Mouse (Mus musculus) embryonic facial prominence, embryonic 11.5 days (tissue): Measurements from ENCODE around the gene Ddx49. TPM values are rescaled to one million over a fixed set of nuclear protein-coding genes. Genes with fewer than 3 reads are reported as not detected.

ENCODE experiments used
- ATAC-seq: fragments of 200-750 bp; cut with Nextera tagmentation; replicated peaks from 2 replicates; pipeline ENCODE4 v1.8.0; 2017; ENCODE audit warnings: low read depth; ENCODE audit not compliant: insufficient number of reproducible peaks, low FRiP score, low TSS enrichment
- DNase-seq: peaks from one replicate; pipeline ENCODE4 v3.0.0-alpha.2; 2015; ENCODE audit warnings: low spot score
- H3K27ac ChIP-seq: fragments of 300-500 bp; sonication (generic); replicated peaks from 2 replicates; pipeline ENCODE4 v1.5.1; 2014; ENCODE audit warnings: mild to moderate bottlenecking, low read depth, low read length, control low read depth
- H3K27me3 ChIP-seq: fragments of 300-500 bp; sonication (generic); 2 replicates; pipeline ENCODE4 v1.6.1; 2014; ENCODE audit warnings: mild to moderate bottlenecking, low read length, moderate library complexity, mixed read lengths; ENCODE audit not compliant: control insufficient read depth, insufficient read depth
- H3K36me3 ChIP-seq: fragments of 300-500 bp; sonication (generic); replicated peaks from 2 replicates; pipeline ENCODE4 v1.6.1; 2014; ENCODE audit warnings: low read depth, mild to moderate bottlenecking, low read length, moderate library complexity, mixed read lengths; ENCODE audit not compliant: control insufficient read depth, insufficient read depth
- H3K4me1 ChIP-seq: fragments of 300-500 bp; sonication (generic); 2 replicates; pipeline ENCODE4 v1.6.1; 2014; ENCODE audit warnings: low read length, mixed read lengths; ENCODE audit not compliant: control insufficient read depth, insufficient read depth
- H3K4me2 ChIP-seq: fragments of 300-500 bp; sonication (generic); 2 replicates; pipeline ENCODE4 v1.6.1; 2014; ENCODE audit warnings: low read depth, mild to moderate bottlenecking, control low read depth, low read length, moderate library complexity
- H3K4me3 ChIP-seq: fragments of 300-500 bp; sonication (generic); 2 replicates; pipeline ENCODE4 v1.5.1; 2014; ENCODE audit warnings: low read depth, low read length, control low read depth
- H3K9ac ChIP-seq: fragments of 300-500 bp; sonication (generic); replicated peaks from 2 replicates; pipeline ENCODE4 v1.6.1; 2014; ENCODE audit warnings: mild to moderate bottlenecking, control low read depth, low read length
- H3K9me3 ChIP-seq: fragments of 300-500 bp; sonication (generic); replicated peaks from 2 replicates; pipeline ENCODE4 v1.6.1; 2016; ENCODE audit warnings: mild to moderate bottlenecking, low read length, inconsistent platforms, mixed read lengths; ENCODE audit not compliant: control insufficient read depth
- WGBS: fragments of 180-500 bp; shearing (Covaris S2); extraction: QIAGEN DNeasy Blood & Tissue Kit; methylation state at CpG from one replicate; pipeline ENCODE4 v1.1.7; 2014; 5-methylcytosine and 5-hydroxymethylcytosine counted together
- polyA plus RNA-seq: library from polyadenylated mRNA; unstranded; fragments of >200 nt; fragmentation: Nextera tagmentation; extraction: Ambion mirVana; gene quantifications from 2 replicates; pipeline ENCODE4 v1.2.1, GENCODE M21; 2014

Ddx49 gene
- polyA plus RNA-seq, 1 experiment from 2014 or later, result 51.4 TPM

- Histone ChIP-seq H3K36me3 (peaks cover 10% of the 10 kb centered on the region), H3K9ac (no peak overlapping the region), H3K4me3 (no peak overlapping the region), H3K9me3 (no peaks in the 10 kb centered on the region), H3K4me2 (no peak overlapping the region), H3K27me3 (no peaks in the 10 kb centered on the region), H3K27ac (no peak overlapping the region), H3K4me1 (no peaks in the 10 kb centered on the region)
- ATAC-seq (no peak), DNase-seq (no peak)
- 94% methylated on average over 6 of the region's 6 CpGs for WGBS
These were observed 55.7 kb downstream of the Ddx49 start for GRCm38 (mm10) chr8:70246622-70247021.

Other genes starting within 250 kb of the Ddx49 start
- gene Tm6sf2, start 229.6 kb downstream of the Ddx49 start, polyA plus RNA-seq, result 0.34 and 0.72 TPM in 2 replicates
- 0.07 TPM in 1 of 2 replicates, not detected in the other for gene Hapln4, start 219.0 kb downstream of the Ddx49 start, polyA plus RNA-seq
- gene Ncan, start 181.6 kb downstream of the Ddx49 start, polyA plus RNA-seq, result 6.4 and 7.3 TPM in 2 replicates
- gene Nr2c2ap, start 171.2 kb downstream of the Ddx49 start, polyA plus RNA-seq, result 19.2 and 19.5 TPM in 2 replicates
- 17.0 and 18.3 TPM in 2 replicates for gene Rfxank, start 163.3 kb downstream of the Ddx49 start, polyA plus RNA-seq
- 40.4 and 46.6 TPM in 2 replicates for gene Borcs8, start 163.0 kb downstream of the Ddx49 start, polyA plus RNA-seq
- 0.45 and 0.64 TPM in 2 replicates for gene Mef2b, start 162.8 kb downstream of the Ddx49 start, polyA plus RNA-seq
- 26.2 and 29.8 TPM in 2 replicates for gene Tmem161a, start 130.1 kb downstream of the Ddx49 start, polyA plus RNA-seq
- gene Slc25a42, start 90.2 kb downstream of the Ddx49 start, polyA plus RNA-seq, result 1.3 and 1.4 TPM in 2 replicates
- 31.4 and 34.0 TPM in 2 replicates for gene Sugp2, start 68.3 kb downstream of the Ddx49 start, polyA plus RNA-seq
- 21.9 and 28.4 TPM in 2 replicates for gene Armc6, start 68.0 kb downstream of the Ddx49 start, polyA plus RNA-seq
- 48.9 and 52.9 TPM in 2 replicates for gene Homer3, start 19.7 kb downstream of the Ddx49 start, polyA plus RNA-seq
- 220 and 271 TPM in 2 replicates for gene Cope, start within 50 bp of the Ddx49 start, polyA plus RNA-seq
- gene Cers1, start 13.3 kb upstream of the Ddx49 start, polyA plus RNA-seq, result 3.9 and 4.0 TPM in 2 replicates
- gene Gdf1, start 27.3 kb upstream of the Ddx49 start, polyA plus RNA-seq, result 0.22 and 3.1 TPM in 2 replicates
- 20.4 and 21.0 TPM in 2 replicates for gene Upf1, start 50.8 kb upstream of the Ddx49 start, polyA plus RNA-seq
- 0.17 TPM in 1 of 2 replicates, not detected in the other for gene Comp, start 71.1 kb upstream of the Ddx49 start, polyA plus RNA-seq
- gene Crtc1, start 137.1 kb upstream of the Ddx49 start, polyA plus RNA-seq, result 10.2 and 11.8 TPM in 2 replicates
- 15.4 and 17.9 TPM in 2 replicates for gene Klhl26, start 174.5 kb upstream of the Ddx49 start, polyA plus RNA-seq
- gene Tmem59l, start 184.9 kb upstream of the Ddx49 start, polyA plus RNA-seq, result 25.4 and 25.7 TPM in 2 replicates
- gene Crlf1, start 190.7 kb upstream of the Ddx49 start, polyA plus RNA-seq, result 63.8 and 64.7 TPM in 2 replicates
- 126 and 140 TPM in 2 replicates for gene Rex1bd, start 204.3 kb upstream of the Ddx49 start, polyA plus RNA-seq
- 783 and 884 TPM in 2 replicates for gene Uba52, start 208.3 kb upstream of the Ddx49 start, polyA plus RNA-seq
- gene Fkbp8, start 225.2 kb upstream of the Ddx49 start, polyA plus RNA-seq, result 175 and 196 TPM in 2 replicates
- gene Kxd1, start 225.5 kb upstream of the Ddx49 start, polyA plus RNA-seq, result 47.4 and 49.9 TPM in 2 replicates
- gene Ell, start 237.0 kb upstream of the Ddx49 start, polyA plus RNA-seq, result 15.3 and 16.1 TPM in 2 replicates